Mouse (Mus musculus) lung, postnatal 0 days (tissue): Measurements from ENCODE around the gene Sox21. TPM values are rescaled to one million over a fixed set of nuclear protein-coding genes. Genes with fewer than 3 reads are reported as not detected.
A peak's percentile ranks its signal among the peaks of the same experiment; 100 is the strongest.

ENCODE experiments used
- ATAC-seq: fragments of 200-750 bp; cut with Nextera tagmentation; 2 replicates; pipeline ENCODE4 v1.8.0; 2017; ENCODE audit warnings: moderate library complexity
- DNase-seq: peaks from one replicate; pipeline ENCODE4 v3.0.0-alpha.2; 2016; ENCODE audit warnings: low spot score
- H3K27ac ChIP-seq: fragments of 300-500 bp; sonication (generic); 2 replicates; pipeline ENCODE4 v1.5.1; 2014; ENCODE audit warnings: antibody characterized with exemption, mild to moderate bottlenecking, low read length, mixed read lengths
- H3K27me3 ChIP-seq: fragments of 300-500 bp; sonication (generic); replicated peaks from 2 replicates; pipeline ENCODE4 v1.6.1; 2014; ENCODE audit warnings: low read length, mixed read lengths; ENCODE audit not compliant: insufficient read depth
- H3K36me3 ChIP-seq: fragments of 300-500 bp; sonication (generic); 2 replicates; pipeline ENCODE4 v1.6.1; 2014; ENCODE audit warnings: low read length, mixed read lengths; ENCODE audit not compliant: insufficient read depth
- H3K4me1 ChIP-seq: fragments of 300-500 bp; sonication (generic); 2 replicates; pipeline ENCODE4 v1.6.1; 2014; ENCODE audit warnings: antibody characterized with exemption, low read depth, low read length, mixed read lengths; ENCODE audit not compliant: insufficient read depth
- H3K4me2 ChIP-seq: fragments of 300-500 bp; sonication (generic); replicated peaks from 2 replicates; pipeline ENCODE4 v1.6.1; 2014; ENCODE audit warnings: low read depth, mild to moderate bottlenecking, low read length, moderate library complexity, mixed read lengths
- H3K4me3 ChIP-seq: fragments of 300-500 bp; sonication (generic); 2 replicates; pipeline ENCODE4 v1.5.1; 2014; ENCODE audit warnings: low read depth, low read length
- H3K9ac ChIP-seq: fragments of 300-500 bp; sonication (generic); replicated peaks from 2 replicates; pipeline ENCODE4 v1.6.1; 2014; ENCODE audit warnings: low read depth, mild to moderate bottlenecking
- H3K9me3 ChIP-seq: fragments of 300-500 bp; sonication (generic); 2 replicates; pipeline ENCODE4 v1.6.1; 2016; ENCODE audit warnings: low read length, mixed read lengths
- CTCF ChIP-seq: IDR thresholded peaks from 2 replicates; pipeline ENCODE4 v1.5.1; 2016; ENCODE audit warnings: antibody characterized with exemption, mild to moderate bottlenecking
- EP300 ChIP-seq: IDR thresholded peaks from 2 replicates; pipeline ENCODE4 v1.6.1; 2016; ENCODE audit warnings: antibody characterized with exemption, mild to moderate bottlenecking, control low read depth
- WGBS: fragments of 180-500 bp; shearing (Covaris S2); extraction: QIAGEN DNeasy Blood & Tissue Kit; methylation state at CpG from one replicate; pipeline ENCODE4 v1.1.7; 2014; 5-methylcytosine and 5-hydroxymethylcytosine counted together
- microRNA-seq: library from miRNA; unstranded; fragments of <30 nt; microRNA quantifications from one replicate; pipeline ENCODE4, GENCODE M21; 2016
- polyA plus RNA-seq: library from polyadenylated mRNA; unstranded; fragments of >200 nt; fragmentation: Nextera tagmentation; extraction: Ambion mirVana; gene quantifications from 2 replicates; pipeline ENCODE4 v1.2.1, GENCODE M21; 2015

The Sox21 gene
- polyA plus RNA-seq, 1 experiment from 2014 or later = 0.14 TPM

DNA sequence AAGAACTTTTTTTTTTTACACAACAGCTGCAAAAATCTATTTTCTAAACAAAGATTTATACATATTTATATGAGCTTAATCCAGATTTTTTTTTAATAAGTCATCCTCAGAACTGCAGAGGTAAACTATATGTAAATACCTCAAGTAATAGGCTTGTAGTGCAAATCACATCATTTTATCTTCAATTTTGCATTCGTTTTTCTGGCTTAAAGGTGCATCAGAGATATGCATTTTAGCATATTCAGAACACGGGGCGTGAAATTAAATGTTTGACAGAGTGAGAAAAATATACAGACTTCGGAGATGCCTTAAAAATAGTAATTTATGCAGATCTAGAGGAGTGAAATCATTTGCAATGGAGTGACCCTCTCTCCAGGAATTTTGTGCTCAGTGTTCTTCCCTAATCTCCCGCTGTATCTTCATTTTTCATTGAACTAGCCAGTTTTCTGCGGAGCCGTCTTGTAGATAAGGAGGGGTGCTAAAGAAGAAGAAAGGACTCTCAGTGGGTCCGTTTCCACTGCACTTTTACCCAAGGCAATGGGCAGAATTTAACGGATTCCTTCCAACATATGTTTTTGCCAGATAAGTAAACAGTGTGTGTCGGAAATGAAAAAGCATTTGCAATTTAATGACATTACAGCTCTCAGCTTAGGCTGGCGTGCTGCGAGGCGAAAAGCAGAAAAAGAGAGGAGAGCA is 42.5 kb downstream of the Sox21 start:
- 46% methylated on average over 13 of the region's 13 CpGs for WGBS
- ATAC-seq = no peak
- no peak for TF ChIP-seq CTCF
- no peak for TF ChIP-seq EP300

DNA sequence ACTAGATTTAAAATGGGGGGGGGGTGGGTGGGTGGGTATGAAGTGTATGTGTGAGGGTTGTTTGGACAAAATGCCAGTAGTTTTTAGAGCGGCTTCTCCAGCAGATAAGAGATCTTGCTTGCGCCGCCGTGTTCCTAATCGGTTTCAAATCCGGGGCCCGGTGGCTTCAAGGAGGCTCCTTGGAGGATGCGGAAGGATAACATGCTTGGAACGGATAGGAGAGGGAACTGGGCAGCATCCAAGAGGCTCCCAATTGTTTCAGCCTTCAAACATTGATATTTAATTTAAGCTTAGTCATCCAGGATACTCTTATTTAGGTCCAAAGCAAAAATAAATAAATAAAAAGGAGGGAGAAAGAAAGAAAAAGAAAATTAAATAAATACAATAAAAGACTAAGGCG is 43.2 kb downstream of the Sox21 start:
- no peak overlapping the region for H3K27ac ChIP-seq
- no peak overlapping the region for H3K9ac ChIP-seq
- no peak for DNase-seq
- 54% methylated on average over 10 of the region's 10 CpGs for WGBS
- H3K4me2 ChIP-seq = no peak overlapping the region
- H3K9me3 ChIP-seq = no peaks in the 10 kb centered on the region
- H3K4me3 ChIP-seq = no peak overlapping the region
- TF ChIP-seq EP300 = no peak
- no peak for TF ChIP-seq CTCF
- 0 out of 2 replicates have a peak, but pooled peaks cover 3% of the 10 kb centered on the region for H3K27me3 ChIP-seq
- ATAC-seq = no peak
- no peaks in the 10 kb centered on the region for H3K4me1 ChIP-seq
- no peaks in the 10 kb centered on the region for H3K36me3 ChIP-seq

More for the DNA sequence above, 42.5 kb downstream of the Sox21 start:
- no peaks in the 10 kb centered on the region for H3K4me1 ChIP-seq
- no peaks in the 10 kb centered on the region for H3K36me3 ChIP-seq
- H3K27ac ChIP-seq = no peak overlapping the region
- H3K9me3 ChIP-seq = no peaks in the 10 kb centered on the region
- no peak for DNase-seq
- H3K4me2 ChIP-seq = no peak overlapping the region
- H3K27me3 ChIP-seq = 0 out of 2 replicates have a peak, but pooled peaks cover 3% of the 10 kb centered on the region
- H3K9ac ChIP-seq = no peak overlapping the region
- no peak overlapping the region for H3K4me3 ChIP-seq

DNA sequence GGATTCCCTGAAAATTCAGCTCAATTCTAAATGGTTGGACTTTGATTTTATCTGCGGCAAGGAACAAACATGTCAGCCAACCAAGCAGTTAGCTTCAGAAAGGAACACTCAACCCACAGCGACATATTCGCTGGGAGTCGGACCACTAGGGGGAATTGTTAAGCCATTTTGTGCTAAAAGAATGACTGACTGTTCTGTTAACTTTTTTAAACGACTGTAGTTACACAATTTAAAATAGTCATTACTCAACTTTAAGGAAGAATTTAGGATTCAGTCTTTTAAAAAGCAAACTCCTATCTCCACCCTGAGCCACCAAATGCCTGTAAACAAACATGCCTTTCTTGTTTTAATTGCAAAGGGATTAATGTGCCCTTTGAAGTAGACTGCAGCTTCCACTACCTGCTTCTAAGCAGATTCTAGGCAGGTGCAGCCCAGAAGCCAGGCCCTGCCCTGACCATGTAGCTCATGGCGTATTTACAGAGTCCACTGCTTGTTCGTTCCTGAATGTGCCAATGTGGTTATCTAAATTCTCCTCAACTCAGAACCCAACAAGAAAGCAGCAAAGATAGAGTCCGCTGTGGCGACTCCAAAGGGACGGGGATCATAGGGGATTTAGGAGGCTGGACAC is 43.7 kb downstream of the Sox21 start:
- Histone ChIP-seq H3K4me3 (no peak overlapping the region), H3K9me3 (no peaks in the 10 kb centered on the region), H3K9ac (no peak overlapping the region), H3K36me3 (no peaks in the 10 kb centered on the region), H3K27me3 (0 out of 2 replicates have a peak, but pooled peaks cover 3% of the 10 kb centered on the region), H3K27ac (no peak overlapping the region), H3K4me1 (no peaks in the 10 kb centered on the region), H3K4me2 (no peak overlapping the region)
- 57% methylated on average over 10 of the region's 10 CpGs for WGBS
- TF ChIP-seq EP300 (no peak), CTCF (no peak)
- DNase-seq (peak; percentile 16), ATAC-seq (no peak)

DNA sequence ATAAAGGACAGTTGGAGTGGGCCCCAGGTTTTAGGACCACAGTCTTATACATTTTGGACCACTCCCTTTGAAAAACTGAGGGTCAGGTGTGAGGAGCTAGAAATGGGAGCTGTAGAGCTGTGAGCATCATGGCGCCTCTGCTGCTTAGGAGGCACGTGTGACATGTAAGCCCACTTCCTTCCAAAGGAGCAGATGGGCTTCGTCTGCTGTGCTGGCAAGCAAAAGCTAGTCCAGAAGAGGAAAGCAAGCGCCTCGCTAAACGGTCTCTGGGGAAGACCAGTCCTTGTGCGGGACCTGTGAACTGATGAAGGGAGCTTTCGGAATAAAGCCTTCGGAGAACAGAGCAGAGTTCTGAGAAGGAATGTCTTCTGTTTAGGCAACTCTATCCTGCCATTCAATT is 45.4 kb downstream of the Sox21 start:
- H3K4me1 ChIP-seq = no peaks in the 10 kb centered on the region
- no peaks in the 10 kb centered on the region for H3K9me3 ChIP-seq
- ATAC-seq (no peak), DNase-seq (no peak)
- WGBS = 66% methylated on average over 9 of the region's 9 CpGs
- H3K27ac ChIP-seq = no peak overlapping the region
- H3K4me3 ChIP-seq = no peak overlapping the region
- 0 out of 2 replicates have a peak, but pooled peaks cover 3% of the 10 kb centered on the region for H3K27me3 ChIP-seq
- no peak overlapping the region for H3K9ac ChIP-seq
- H3K36me3 ChIP-seq = no peaks in the 10 kb centered on the region
- H3K4me2 ChIP-seq = no peak overlapping the region
- TF ChIP-seq EP300 (no peak), CTCF (no peak)

Small RNA genes within 50 kb of the gene (microRNA-seq; reads per million reads assigned to microRNA genes)
- gene Mir6241 = not detected

Other genes with a start within 250 kb of the Sox21 start
- 0.24 and 0.39 TPM in 2 replicates for gene Dct, start 184.8 kb downstream of the Sox21 start, polyA plus RNA-seq
- 26.6 and 28.0 TPM in 2 replicates for gene Tgds, start 104.3 kb downstream of the Sox21 start, polyA plus RNA-seq
- 48.8 and 50.9 TPM in 2 replicates for gene Gpr180, start 99.9 kb downstream of the Sox21 start, polyA plus RNA-seq
- gene Gm9376, start 29.9 kb upstream of the Sox21 start, polyA plus RNA-seq = not detected in 2 replicates